Mouse (Mus musculus) embryonic facial prominence, embryonic 11.5 days (tissue): ENCODE measurements at regions not wholly inside any gene's neighbourhood (a gene's known extent, or its start where the extent isn't known, plus 50 kb on each side); places are given as distances from the start of the nearest gene placed in this dataset.
A peak's percentile ranks its signal among the peaks of the same experiment; 100 is the strongest.

ENCODE experiments used
- ATAC-seq: fragments of 200-750 bp; cut with Nextera tagmentation; replicated peaks from 2 replicates; pipeline ENCODE4 v1.8.0; 2017; ENCODE audit warnings: low read depth; ENCODE audit not compliant: insufficient number of reproducible peaks, low FRiP score, low TSS enrichment
- DNase-seq: peaks from one replicate; pipeline ENCODE4 v3.0.0-alpha.2; 2015; ENCODE audit warnings: low spot score
- H3K27ac ChIP-seq: fragments of 300-500 bp; sonication (generic); replicated peaks from 2 replicates; pipeline ENCODE4 v1.5.1; 2014; ENCODE audit warnings: mild to moderate bottlenecking, low read depth, low read length, control low read depth
- H3K27me3 ChIP-seq: fragments of 300-500 bp; sonication (generic); 2 replicates; pipeline ENCODE4 v1.6.1; 2014; ENCODE audit warnings: mild to moderate bottlenecking, low read length, moderate library complexity, mixed read lengths; ENCODE audit not compliant: control insufficient read depth, insufficient read depth
- H3K36me3 ChIP-seq: fragments of 300-500 bp; sonication (generic); replicated peaks from 2 replicates; pipeline ENCODE4 v1.6.1; 2014; ENCODE audit warnings: low read depth, mild to moderate bottlenecking, low read length, moderate library complexity, mixed read lengths; ENCODE audit not compliant: control insufficient read depth, insufficient read depth
- H3K4me1 ChIP-seq: fragments of 300-500 bp; sonication (generic); 2 replicates; pipeline ENCODE4 v1.6.1; 2014; ENCODE audit warnings: low read length, mixed read lengths; ENCODE audit not compliant: control insufficient read depth, insufficient read depth
- H3K4me2 ChIP-seq: fragments of 300-500 bp; sonication (generic); 2 replicates; pipeline ENCODE4 v1.6.1; 2014; ENCODE audit warnings: low read depth, mild to moderate bottlenecking, control low read depth, low read length, moderate library complexity
- H3K4me3 ChIP-seq: fragments of 300-500 bp; sonication (generic); 2 replicates; pipeline ENCODE4 v1.5.1; 2014; ENCODE audit warnings: low read depth, low read length, control low read depth
- H3K9ac ChIP-seq: fragments of 300-500 bp; sonication (generic); replicated peaks from 2 replicates; pipeline ENCODE4 v1.6.1; 2014; ENCODE audit warnings: mild to moderate bottlenecking, control low read depth, low read length
- H3K9me3 ChIP-seq: fragments of 300-500 bp; sonication (generic); replicated peaks from 2 replicates; pipeline ENCODE4 v1.6.1; 2016; ENCODE audit warnings: mild to moderate bottlenecking, low read length, inconsistent platforms, mixed read lengths; ENCODE audit not compliant: control insufficient read depth
- WGBS: fragments of 180-500 bp; shearing (Covaris S2); extraction: QIAGEN DNeasy Blood & Tissue Kit; methylation state at CpG from one replicate; pipeline ENCODE4 v1.1.7; 2014; 5-methylcytosine and 5-hydroxymethylcytosine counted together

GRCm38 (mm10) chr1:47854372-47854771 lies 961.7 kb upstream of the Slc39a10 start:
- Histone ChIP-seq H3K27ac (no peak overlapping the region), H3K27me3 (no peaks in the 10 kb centered on the region), H3K4me2 (no peak overlapping the region), H3K9me3 (no peaks in the 10 kb centered on the region), H3K9ac (no peak overlapping the region), H3K4me3 (no peak overlapping the region), H3K4me1 (no peaks in the 10 kb centered on the region), H3K36me3 (no peaks in the 10 kb centered on the region)
- 89% methylated on average over 3 of the region's 3 CpGs for WGBS
- DNase-seq = no peak
- ATAC-seq = no peak

GRCm38 (mm10) chr1:47853911-47854310 lies 961.3 kb upstream of the Slc39a10 start:
- Histone ChIP-seq H3K27me3 (no peaks in the 10 kb centered on the region), H3K9ac (no peak overlapping the region), H3K4me3 (no peak overlapping the region), H3K36me3 (no peaks in the 10 kb centered on the region), H3K4me2 (no peak overlapping the region), H3K27ac (no peak overlapping the region), H3K4me1 (no peaks in the 10 kb centered on the region), H3K9me3 (no peaks in the 10 kb centered on the region)
- no peak for DNase-seq
- 79% methylated on average over 4 of the region's 4 CpGs for WGBS
- ATAC-seq = no peak

GRCm38 (mm10) chr1:47840811-47841210 lies 948.2 kb upstream of the Slc39a10 start:
- no peaks in the 10 kb centered on the region for H3K27me3 ChIP-seq
- DNase-seq = no peak

GRCm38 (mm10) chr1:47834072-47834471 lies 941.4 kb upstream of the Slc39a10 start:
- H3K4me3 ChIP-seq = no peak overlapping the region
- no peaks in the 10 kb centered on the region for H3K27me3 ChIP-seq
- no peak for ATAC-seq
- H3K9ac ChIP-seq = no peak overlapping the region
- no peaks in the 10 kb centered on the region for H3K36me3 ChIP-seq
- DNase-seq = no peak
- no peak overlapping the region for H3K27ac ChIP-seq
- H3K4me1 ChIP-seq = no peaks in the 10 kb centered on the region
- no peaks in the 10 kb centered on the region for H3K9me3 ChIP-seq
- H3K4me2 ChIP-seq = no peak overlapping the region

More at GRCm38 (mm10) chr1:47840811-47841210, 948.2 kb upstream of the Slc39a10 start:
- H3K4me1 ChIP-seq = no peaks in the 10 kb centered on the region
- 71% methylated on average over 2 of the region's 2 CpGs for WGBS
- no peak overlapping the region for H3K4me3 ChIP-seq
- no peak overlapping the region for H3K27ac ChIP-seq
- no peaks in the 10 kb centered on the region for H3K9me3 ChIP-seq
- H3K9ac ChIP-seq = no peak overlapping the region
- H3K36me3 ChIP-seq = no peaks in the 10 kb centered on the region
- H3K4me2 ChIP-seq = no peak overlapping the region
- no peak for ATAC-seq

- Histone ChIP-seq H3K4me2 (no peak overlapping the region), H3K9ac (no peak overlapping the region), H3K36me3 (no peaks in the 10 kb centered on the region), H3K4me1 (no peaks in the 10 kb centered on the region), H3K9me3 (no peaks in the 10 kb centered on the region), H3K27ac (no peak overlapping the region), H3K4me3 (no peak overlapping the region), H3K27me3 (no peaks in the 10 kb centered on the region)
- WGBS = 88% methylated on average over 6 of the region's 6 CpGs
- ATAC-seq (no peak), DNase-seq (no peak)
These were observed 934.6 kb upstream of the Slc39a10 start for GRCm38 (mm10) chr1:47827206-47827605.

GRCm38 (mm10) chr1:47809508-47809907 lies 916.9 kb upstream of the Slc39a10 start:
- Histone ChIP-seq H3K4me1 (no peaks in the 10 kb centered on the region), H3K4me3 (no peak overlapping the region), H3K9me3 (no peaks in the 10 kb centered on the region), H3K4me2 (no peak overlapping the region), H3K36me3 (no peaks in the 10 kb centered on the region), H3K27me3 (no peaks in the 10 kb centered on the region), H3K9ac (no peak overlapping the region), H3K27ac (no peak overlapping the region)
- WGBS = 32% methylated on average over 7 of the region's 7 CpGs
- ATAC-seq (no peak), DNase-seq (peak; percentile 80)

- 61% methylated on average over 3 of the region's 3 CpGs for WGBS
- H3K4me3 ChIP-seq = no peak overlapping the region
- H3K36me3 ChIP-seq = no peaks in the 10 kb centered on the region
- no peak overlapping the region for H3K4me2 ChIP-seq
- no peaks in the 10 kb centered on the region for H3K27me3 ChIP-seq
- H3K9ac ChIP-seq = no peak overlapping the region
- no peak for ATAC-seq
- no peak overlapping the region for H3K27ac ChIP-seq
- H3K4me1 ChIP-seq = no peaks in the 10 kb centered on the region
- DNase-seq = no peak
- no peaks in the 10 kb centered on the region for H3K9me3 ChIP-seq
These were observed 902.1 kb upstream of the Slc39a10 start for GRCm38 (mm10) chr1:47794763-47795162.
